Mouse (Mus musculus) liver, embryonic 13.5 days (tissue): ENCODE measurements around the gene Kat7. TPM values are rescaled to one million over a fixed set of nuclear protein-coding genes. Genes with fewer than 3 reads are reported as not detected.

Experiments used
- ATAC-seq: fragments of 200-750 bp; cut with Nextera tagmentation; 2 replicates; pipeline ENCODE4 v1.8.0; 2017; ENCODE audit warnings: low read depth, mild to moderate bottlenecking, moderate number of reproducible peaks, moderate library complexity
- DNase-seq: peaks from one replicate; pipeline ENCODE4 v3.0.0; 2022
- H3K27ac ChIP-seq: fragments of 300-500 bp; sonication (generic); 2 replicates; pipeline ENCODE4 v1.5.1; 2015; ENCODE audit warnings: moderate library complexity, mild to moderate bottlenecking, inconsistent platforms
- H3K27me3 ChIP-seq: fragments of 300-500 bp; sonication (generic); 2 replicates; pipeline ENCODE4 v1.6.1; 2015; ENCODE audit warnings: mild to moderate bottlenecking, inconsistent platforms
- H3K36me3 ChIP-seq: fragments of 300-500 bp; sonication (generic); 2 replicates; pipeline ENCODE4 v1.6.1; 2015; ENCODE audit warnings: mild to moderate bottlenecking, inconsistent platforms
- H3K4me1 ChIP-seq: fragments of 300-500 bp; sonication (generic); replicated peaks from 2 replicates; pipeline ENCODE4 v1.6.1; 2015; ENCODE audit warnings: inconsistent platforms
- H3K4me2 ChIP-seq: fragments of 300-500 bp; sonication (generic); 2 replicates; pipeline ENCODE4 v1.6.1; 2015; ENCODE audit warnings: inconsistent platforms, mild to moderate bottlenecking, moderate library complexity
- H3K4me3 ChIP-seq: fragments of 300-500 bp; sonication (generic); replicated peaks from 2 replicates; pipeline ENCODE4 v1.5.1; 2015; ENCODE audit warnings: mild to moderate bottlenecking, inconsistent platforms
- H3K9ac ChIP-seq: fragments of 300-500 bp; sonication (generic); 2 replicates; pipeline ENCODE4 v1.6.1; 2015; ENCODE audit warnings: mild to moderate bottlenecking, inconsistent platforms
- H3K9me3 ChIP-seq: fragments of 300-500 bp; sonication (generic); replicated peaks from 2 replicates; pipeline ENCODE4 v1.6.1; 2016; ENCODE audit warnings: inconsistent platforms
- WGBS: fragments of 180-500 bp; shearing (Covaris S2); methylation state at CpG from one replicate; pipeline ENCODE4 v1.1.7; 2015; ENCODE audit not compliant: insufficient replicate concordance; 5-methylcytosine and 5-hydroxymethylcytosine counted together
- polyA plus RNA-seq: library from polyadenylated mRNA; unstranded; fragments of >200 nt; fragmentation: Nextera tagmentation; extraction: Ambion mirVana; gene quantifications from 2 replicates; pipeline ENCODE4 v1.2.1, GENCODE M21; 2015

Gene Kat7
- polyA plus RNA-seq, 1 experiment from 2014 or later: 33.4 TPM

DNA sequence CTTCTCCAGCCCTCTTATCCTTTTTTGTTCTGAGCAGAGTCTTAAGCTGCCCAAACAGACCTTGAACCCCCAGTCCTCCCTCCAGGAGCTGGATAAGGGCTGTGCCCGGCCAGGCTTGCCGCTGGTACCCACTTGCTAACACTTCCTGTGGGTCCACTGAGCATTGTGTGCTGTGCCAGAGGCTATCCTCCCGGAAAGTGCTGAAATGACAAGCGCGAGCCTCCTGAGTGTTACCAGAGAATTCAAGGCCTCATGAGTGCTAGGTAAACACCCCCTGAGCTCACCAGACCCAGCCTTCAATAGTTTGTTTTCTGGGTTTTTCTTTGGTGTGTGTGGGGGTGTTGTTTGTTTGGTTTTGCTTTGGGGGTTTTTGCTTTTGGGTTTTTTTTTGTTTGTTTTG lies 82.6 kb downstream of the Kat7 start:
- ATAC-seq (no peak), DNase-seq (no peak)
- no peak overlapping the region for H3K27ac ChIP-seq
- 37% methylated on average over 5 of the region's 5 CpGs for WGBS
- peaks cover 50% of the 10 kb centered on the region for H3K27me3 ChIP-seq
- no peak overlapping the region for H3K4me3 ChIP-seq
- no peaks in the 10 kb centered on the region for H3K36me3 ChIP-seq
- peaks cover 15% of the 10 kb centered on the region for H3K4me1 ChIP-seq
- no peak overlapping the region for H3K9ac ChIP-seq
- H3K4me2 ChIP-seq: no peak overlapping the region
- no peaks in the 10 kb centered on the region for H3K9me3 ChIP-seq

DNA sequence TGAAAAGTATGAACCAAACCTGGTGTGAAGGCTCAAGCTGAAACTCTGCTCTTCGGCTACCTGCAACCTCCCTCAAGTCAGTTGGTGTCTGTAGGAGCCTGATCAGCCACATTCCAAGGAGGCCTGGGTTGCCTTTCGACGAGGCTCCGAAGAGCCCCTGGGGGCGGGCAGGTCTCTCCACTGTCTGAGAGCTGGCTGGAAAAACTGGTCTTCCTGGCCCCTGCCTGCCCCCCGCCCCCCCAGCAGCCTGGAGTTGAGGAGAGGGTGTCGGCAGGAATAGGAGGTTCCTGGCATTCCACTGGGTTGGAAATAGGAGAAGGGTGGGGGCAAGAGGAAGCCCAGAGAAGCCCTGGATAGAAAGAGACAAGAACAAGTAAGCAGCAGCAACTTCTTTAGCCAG lies 84.6 kb downstream of the Kat7 start:
- H3K4me3 ChIP-seq: no peak overlapping the region
- DNase-seq (no peak), ATAC-seq (no peak)
- no peak overlapping the region for H3K27ac ChIP-seq
- peaks cover 12% of the 10 kb centered on the region for H3K4me1 ChIP-seq
- no peaks in the 10 kb centered on the region for H3K9me3 ChIP-seq
- H3K4me2 ChIP-seq: no peak overlapping the region
- no peaks in the 10 kb centered on the region for H3K36me3 ChIP-seq
- WGBS: 24% methylated on average over 7 of the region's 7 CpGs
- H3K9ac ChIP-seq: no peak overlapping the region
- H3K27me3 ChIP-seq: peaks cover 60% of the 10 kb centered on the region

Other genes starting within 250 kb of the Kat7 start
- gene Itga3, start 233.4 kb downstream of the Kat7 start, polyA plus RNA-seq: 1.8 and 1.9 TPM in 2 replicates
- gene Dlx3, start 190.1 kb downstream of the Kat7 start, polyA plus RNA-seq: 0.03 TPM in 2 replicates
- 0.09 TPM in 1 of 2 replicates, not detected in the other for gene Dlx4, start 164.0 kb downstream of the Kat7 start, polyA plus RNA-seq
- not detected in 2 replicates for gene Tac4, start 48.7 kb downstream of the Kat7 start, polyA plus RNA-seq
- 58.0 and 64.5 TPM in 2 replicates for gene Fam117a, start 26.8 kb upstream of the Kat7 start, polyA plus RNA-seq
- 54.7 and 58.1 TPM in 2 replicates for gene Slc35b1, start 74.4 kb upstream of the Kat7 start, polyA plus RNA-seq
- gene Spop, start 103.8 kb upstream of the Kat7 start, polyA plus RNA-seq: 81.9 and 93.0 TPM in 2 replicates
- 0.07 TPM in 1 of 2 replicates, not detected in the other for gene Nxph3, start 204.3 kb upstream of the Kat7 start, polyA plus RNA-seq